Mouse (Mus musculus) T-helper 1 cell (primary cell): ENCODE measurements around the gene Nudt5.

Experiments
- in situ Hi-C: fragments of 300-600 bp; cut with MboI, MseI; formaldehyde crosslinking; loops from one replicate; pipeline ENCODE4 v1.15.1; 2025; ENCODE audit warnings: high pct_unique_total_duplicates

Nudt5 gene

GRCm38 (mm10) chr2:5862834-5863233 lies 18.0 kb downstream of the Nudt5 start, which contains the start of gene Gm13199:
Gene Gm13199, minus strand, starts transcription at chr2:5862934.
- in situ Hi-C loops: no loop called here

GRCm38 (mm10) chr2:5867681-5868080 lies 22.9 kb downstream of the Nudt5 start:
- in situ Hi-C loops: no loop called here

- in situ Hi-C loops: no loop called here
Measured at GRCm38 (mm10) chr2:5869746-5870145, 24.9 kb downstream of the Nudt5 start.

GRCm38 (mm10) chr2:5877446-5877845 lies 32.6 kb downstream of the Nudt5 start:
- in situ Hi-C loops: no loop called here

- in situ Hi-C loops: no loop called here
Measured at GRCm38 (mm10) chr2:5888865-5889264, 44.0 kb downstream of the Nudt5 start.

GRCm38 (mm10) chr2:5889412-5889811 lies 44.6 kb downstream of the Nudt5 start:
- in situ Hi-C loops: no loop called here

GRCm38 (mm10) chr2:5894296-5894695 lies 49.5 kb downstream of the Nudt5 start:
- in situ Hi-C loops: no loop called here

GRCm38 (mm10) chr2:5894843-5895570 lies 50.2 kb downstream of the Nudt5 start, which contains the start of gene Sec61a2:
Gene Sec61a2, minus strand, starts transcription at chr2:5895432.
- in situ Hi-C loops: no loop called here

- in situ Hi-C loops: no loop called here
Measured at GRCm38 (mm10) chr2:5900145-5900544, 55.3 kb downstream of the Nudt5 start.

GRCm38 (mm10) chr2:5906092-5906491 lies 61.3 kb downstream of the Nudt5 start:
- in situ Hi-C loops: no loop called here

- in situ Hi-C loops: no loop called here
Measured at GRCm38 (mm10) chr2:5906625-5907024, 61.8 kb downstream of the Nudt5 start.

GRCm38 (mm10) chr2:5911282-5911965 lies 66.6 kb downstream of the Nudt5 start:
- in situ Hi-C loops: no loop called here
